Mouse (Mus musculus): ENCODE results near the gene Tnfrsf25. TPM values are rescaled to one million over a fixed set of nuclear protein-coding genes. Genes with fewer than 3 reads are reported as not detected.
A peak's percentile ranks its signal among the peaks of the same experiment; 100 is the strongest.

The Tnfrsf25 gene
- total RNA-seq, 2 experiments from 2014 or later = 0.81 to 3.2 TPM

GRCm38 (mm10) chr4:152090191-152090590 is 25.5 kb upstream of the Tnfrsf25 start:
- DNase-seq = no peak
- intact Hi-C loops (cut with DNase I) = no loop called here

- no peak for DNase-seq
- intact Hi-C loops (cut with DNase I) = no loop called here
Observed at GRCm38 (mm10) chr4:152092751-152093293, 22.9 kb upstream of the Tnfrsf25 start.

- intact Hi-C loops (cut with DNase I) = loop anchor here (2.0 kb wide), 1 partner anchor 55 kb away; the partner anchor contains the start of genes Nol9 and Tas1r1
- DNase-seq = no peak
Observed at GRCm38 (mm10) chr4:152094233-152094632, 21.5 kb upstream of the Tnfrsf25 start.

- DNase-seq = peak; percentile 83 to 91
- intact Hi-C loops (cut with DNase I) = loop anchor here (1.0 to 2.0 kb wide), 3 partner anchors 53 to 115 kb away; partner anchors contain the start of genes Nol9 and Tas1r1
Observed at GRCm38 (mm10) chr4:152095937-152096910, 19.5 kb upstream of the Tnfrsf25 start.

GRCm38 (mm10) chr4:152096927-152097326 is 18.8 kb upstream of the Tnfrsf25 start:
- intact Hi-C loops (cut with DNase I) = loop anchor here (1.0 to 2.0 kb wide), 2 partner anchors 54 to 116 kb away; no protein-coding TSS in a partner anchor
- DNase-seq = peak in 1 of 2 experiments; percentile 48

GRCm38 (mm10) chr4:152097911-152098799 is 17.6 kb upstream of the Tnfrsf25 start:
- DNase-seq = peak in 1 of 2 experiments; percentile 47
- intact Hi-C loops (cut with DNase I) = loop anchor here (2.0 kb wide), 1 partner anchor 117 kb away; no protein-coding TSS in a partner anchor

GRCm38 (mm10) chr4:152100541-152100940 is 15.2 kb upstream of the Tnfrsf25 start:
- intact Hi-C loops (cut with DNase I) = no loop called here
- no peak for DNase-seq

- intact Hi-C loops (cut with DNase I) = no loop called here
- no peak for DNase-seq
Observed at GRCm38 (mm10) chr4:152101081-152101653, 14.6 kb upstream of the Tnfrsf25 start.

GRCm38 (mm10) chr4:152101921-152102320 is 13.8 kb upstream of the Tnfrsf25 start:
- intact Hi-C loops (cut with DNase I) = no loop called here
- no peak for DNase-seq

- intact Hi-C loops (cut with DNase I) = no loop called here
- peak; percentile 71 to 79 for DNase-seq
Observed at GRCm38 (mm10) chr4:152103025-152103424, 12.7 kb upstream of the Tnfrsf25 start.

GRCm38 (mm10) chr4:152106746-152107145 is 9.0 kb upstream of the Tnfrsf25 start:
- intact Hi-C loops (cut with DNase I) = no loop called here
- no peak for DNase-seq

- DNase-seq = no peak
- intact Hi-C loops (cut with DNase I) = no loop called here
Observed at GRCm38 (mm10) chr4:152107493-152107892, 8.2 kb upstream of the Tnfrsf25 start.

GRCm38 (mm10) chr4:152107971-152108509 is 7.7 kb upstream of the Tnfrsf25 start:
- intact Hi-C loops (cut with DNase I) = no loop called here
- DNase-seq = no peak

GRCm38 (mm10) chr4:152108673-152109072 is 7.1 kb upstream of the Tnfrsf25 start:
- intact Hi-C loops (cut with DNase I) = no loop called here
- no peak for DNase-seq

- intact Hi-C loops (cut with DNase I) = no loop called here
- DNase-seq = no peak
Observed at GRCm38 (mm10) chr4:152109509-152109908, 6.2 kb upstream of the Tnfrsf25 start.

GRCm38 (mm10) chr4:152110689-152111088 is 5.0 kb upstream of the Tnfrsf25 start:
- DNase-seq = no peak
- intact Hi-C loops (cut with DNase I) = no loop called here

GRCm38 (mm10) chr4:152112329-152112728 is 3.4 kb upstream of the Tnfrsf25 start:
- no peak for DNase-seq
- intact Hi-C loops (cut with DNase I) = no loop called here

GRCm38 (mm10) chr4:152114080-152114479 is 1.7 kb upstream of the Tnfrsf25 start:
- DNase-seq = no peak
- intact Hi-C loops (cut with DNase I) = no loop called here

GRCm38 (mm10) chr4:152117538-152117937 is 1.8 kb downstream of the Tnfrsf25 start:
- DNase-seq = no peak
- intact Hi-C loops (cut with DNase I) = no loop called here
